13 mouse cellular contexts compared by ENCODE assay signal in the genomic region with DNA sequence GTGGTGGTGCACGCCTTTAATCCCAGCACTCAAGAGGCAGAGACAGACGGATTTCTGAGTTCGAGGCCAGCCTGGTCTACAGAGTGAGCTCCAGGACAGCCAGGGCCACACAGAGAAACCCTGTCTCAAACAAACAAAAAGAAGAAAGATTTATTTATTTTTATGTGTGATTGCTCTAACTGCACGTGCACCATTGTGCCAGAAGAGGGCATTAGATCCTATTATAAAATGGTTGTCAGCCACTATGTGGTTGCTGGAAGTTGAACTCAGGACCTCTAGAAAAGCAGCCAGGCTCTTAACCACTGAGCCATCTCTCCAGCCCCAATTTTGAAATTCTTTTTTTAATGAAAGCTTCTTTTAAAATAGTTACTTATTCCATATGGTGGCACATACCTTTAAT. TPM values are rescaled to one million over a fixed set of nuclear protein-coding genes. Genes with fewer than 3 reads are reported as not detected.
DNase-seq lines count a peak whose midpoint lies in the region; ATAC-seq and TF ChIP-seq lines count a peak whose summit lies in the region.
"Had no signal": no experiment of that assay in that cellular context is flagged by ENCODE, and none has a peak within 500 bp of the region (broad histone marks: within the 10 kb centered on the region; RNA-seq: fewer than 3 reads in every experiment).

No protein-coding gene starts in this region.

- no peak overlapping the region for H3K27ac ChIP-seq in left cerebral cortex, adult 2 months
- H3K27ac ChIP-seq: limb, embryonic 10.5 days had no signal

- TF ChIP-seq CTCF in left cerebral cortex, adult 2 months (IDR thresholded peaks at IDR 0.05) = peak; percentile 45

- peak; percentile 57; the same call in 1 of the 2 replicates for ATAC-seq in megakaryocyte, adult 5-6 weeks (ENCODE audit: poor library complexity, severe bottlenecking)
- ATAC-seq in erythroblast, adult 5-6 weeks (replicated peaks; ENCODE audit: low FRiP score, poor library complexity, severe bottlenecking) = no peak

- no peak overlapping the region for H3K4me3 ChIP-seq in left cerebral cortex, adult 2 months
- H3K4me3 ChIP-seq: limb, embryonic 10.5 days had no signal

- no peak for DNase-seq in left cerebral cortex, adult 2 months (ENCODE audit: extremely low spot score in 1 of 2, low spot score in 2 of 2)
- DNase-seq in left cerebral cortex, postnatal 10 days (ENCODE audit: extremely low spot score in 1 of 2, low spot score in 2 of 2) = no peak
- DNase-seq in A20 (ENCODE audit: low read depth, low spot score) = peak; percentile 47
- DNase-seq in CD4-positive, CD25-positive, alpha-beta regulatory T cell, adult 2 months (ENCODE audit: low read depth, low spot score) = peak; percentile 48
- no peak for DNase-seq in layer of hippocampus, postnatal 10 days (ENCODE audit: low spot score in 2 of 2)
- DNase-seq: cerebellum, adult 2 months; kidney, adult 2 months; lung, postnatal 10 days; midbrain, embryonic 14.5 days; right cerebral cortex, postnatal 14 days had no signal

- intact Hi-C loops in left cerebral cortex, adult 2 months (cut with DNase I) = no loop called here
- intact Hi-C loops in left cerebral cortex, postnatal 10 days (cut with DNase I) = no loop called here

RNA-seq across cellular contexts. Expression of a gene that starts 15.2 kb away (rescaled TPM):
- 100 to 1,000 TPM; 183 to 193 TPM for total RNA-seq in left cerebral cortex, adult 2 months (2021)
- total RNA-seq in left cerebral cortex, postnatal 10 days (2021) = 100 to 1,000 TPM; 223 to 228 TPM
- total RNA-seq in megakaryocyte, adult 5-6 weeks (2015) = 180 and 218 TPM in 2 replicates
- 91.3 and 119 TPM in 2 replicates for total RNA-seq in megakaryocyte, adult 5-6 weeks (2017)
- 100 to 1,000 TPM; 190 to 198 TPM for total RNA-seq in layer of hippocampus, postnatal 10 days (2021)
- 68.5 and 87.2 TPM in 2 replicates for total RNA-seq in erythroblast, adult 5-6 weeks (2015; ENCODE audit: low replicate concordance)
- 49.2 and 74.0 TPM in 2 replicates for total RNA-seq in erythroblast, adult 5-6 weeks (2017; ENCODE audit: low replicate concordance)

RNA-seq across cellular contexts. Expression of a gene that starts 32.8 kb away (rescaled TPM):
- 10 to 100 TPM; 31.5 to 32.5 TPM for total RNA-seq in left cerebral cortex, adult 2 months (2021)
- total RNA-seq in left cerebral cortex, postnatal 10 days (2021) = 10 to 100 TPM; 32.0 to 32.7 TPM
- total RNA-seq in megakaryocyte, adult 5-6 weeks (2015) = 5.8 and 8.3 TPM in 2 replicates
- total RNA-seq in megakaryocyte, adult 5-6 weeks (2017) = 7.4 and 7.6 TPM in 2 replicates
- 10 to 100 TPM; 33.5 to 34.3 TPM for total RNA-seq in layer of hippocampus, postnatal 10 days (2021)
- total RNA-seq in erythroblast, adult 5-6 weeks (2015; ENCODE audit: low replicate concordance) = 5.8 and 5.9 TPM in 2 replicates
- total RNA-seq in erythroblast, adult 5-6 weeks (2017; ENCODE audit: low replicate concordance) = 4.3 and 6.9 TPM in 2 replicates

Comparison
In these comparisons a context has a peak if more than half of its experiments do, and no peak if none do; other contexts are left out.
1. DNase-seq: peak in A20 (single experiment) and CD4-positive, CD25-positive, alpha-beta regulatory T cell, adult 2 months (single experiment); none in left cerebral cortex, adult 2 months (0 of 2), left cerebral cortex, postnatal 10 days (0 of 2) and layer of hippocampus, postnatal 10 days (0 of 2).